Mouse (Mus musculus): Measurements from ENCODE around the gene Ranbp3. TPM values are rescaled to one million over a fixed set of nuclear protein-coding genes. Genes with fewer than 3 reads are reported as not detected.

Gene Ranbp3
- polyA plus RNA-seq, 2 experiments, result 34.2 to 42.9 TPM

DNA sequence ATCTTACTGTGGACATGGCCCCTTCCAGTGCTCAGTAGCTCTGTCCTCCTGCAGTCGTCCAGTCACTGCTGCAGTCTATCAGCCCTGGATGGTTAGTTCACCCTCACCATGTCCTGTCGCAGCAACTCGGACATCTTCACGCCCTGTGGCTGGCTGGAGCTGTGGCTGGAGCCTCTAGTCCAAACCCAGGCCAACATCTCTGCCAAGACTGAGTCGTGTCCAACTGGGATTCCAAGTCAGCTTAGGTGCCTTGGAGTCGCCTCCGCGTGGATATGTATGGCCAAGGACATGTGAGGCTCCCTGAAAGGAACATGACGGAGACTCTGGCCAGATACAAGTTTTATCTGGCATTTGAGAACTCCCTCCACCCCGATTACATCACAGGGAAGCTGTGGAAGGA is 65.1 kb downstream of the Ranbp3 start:
- WGBS (ENCODE audit: insufficient replicate concordance), result 63% methylated on average over 10 of the region's 10 CpGs
- no peaks in the 10 kb centered on the region for H3K4me1 ChIP-seq (replicated peaks; ENCODE audit: control insufficient read depth in 2 of 2, insufficient read depth in 2 of 2, low read length in 1 of 2)
- H3K36me3 ChIP-seq (replicated peaks; ENCODE audit: control insufficient read depth, insufficient read depth, low read depth), result no peaks in the 10 kb centered on the region
- H3K9me3 ChIP-seq (ENCODE audit: control insufficient read depth, low read length), result no peaks in the 10 kb centered on the region
- TF ChIP-seq CTCF (IDR thresholded peaks at IDR 0.05; ENCODE audit: low read depth), result no peak
- no peak for TF ChIP-seq EP300 (IDR thresholded peaks at IDR 0.05; ENCODE audit: low read depth)
- no peak overlapping the region for H3K4me2 ChIP-seq (ENCODE audit: low read depth)
- H3K9ac ChIP-seq (replicated peaks), result no peak overlapping the region
- no peak for ATAC-seq (ENCODE audit: insufficient read depth)
- DNase-seq (ENCODE audit: low read depth in 3 of 3, low spot score in 3 of 3), result no peak
- no peak overlapping the region for H3K27ac ChIP-seq
- H3K4me3 ChIP-seq (ENCODE audit: insufficient read depth in 1 of 2, low read depth in 2 of 2, low read length in 2 of 2), result no peak overlapping the region
- no peaks in the 10 kb centered on the region; the same call in 1 of the 2 replicates for H3K27me3 ChIP-seq (ENCODE audit: control insufficient read depth, insufficient read depth, low read length)

DNA sequence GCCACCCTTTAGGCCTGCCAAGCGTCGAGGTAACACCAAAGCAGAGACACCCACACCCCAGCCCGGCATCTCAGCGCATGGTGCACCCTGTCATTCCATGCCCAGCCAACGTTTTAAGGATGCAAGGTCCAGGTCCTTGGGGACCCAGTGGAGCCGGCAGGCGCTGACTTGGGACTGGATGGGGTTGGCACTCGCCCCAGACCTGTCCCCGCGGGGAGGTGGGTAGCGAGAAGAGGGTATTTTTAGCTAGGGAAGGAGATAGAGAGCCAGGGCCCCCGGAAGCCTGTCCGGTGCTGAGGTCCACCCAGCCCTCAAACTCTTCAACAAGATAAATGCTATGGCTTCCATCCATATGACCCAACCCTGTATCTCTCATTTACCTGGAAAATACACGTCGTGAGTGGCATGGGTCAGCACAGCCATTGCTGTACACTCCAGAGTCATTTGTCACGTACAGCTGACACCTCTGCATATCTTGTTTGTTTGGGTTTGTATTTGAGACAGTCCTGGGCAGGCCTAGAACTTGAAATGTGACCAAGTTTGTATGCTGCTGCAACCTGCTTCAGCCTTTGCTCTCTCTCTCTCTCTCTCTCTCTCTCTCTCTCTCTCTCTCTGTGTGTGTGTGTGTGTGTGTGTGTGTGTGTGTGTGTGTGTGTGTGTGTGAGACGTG is 67.2 kb downstream of the Ranbp3 start:
- ATAC-seq (ENCODE audit: insufficient read depth) (no peak), DNase-seq (ENCODE audit: low read depth in 3 of 3, low spot score in 3 of 3) (no peak)
- Histone ChIP-seq H3K4me2 (ENCODE audit: low read depth) (no peak overlapping the region), H3K36me3 (replicated peaks; ENCODE audit: control insufficient read depth, insufficient read depth, low read depth) (no peaks in the 10 kb centered on the region), H3K27ac (no peak overlapping the region), H3K9me3 (ENCODE audit: control insufficient read depth, low read length) (no peaks in the 10 kb centered on the region), H3K4me1 (replicated peaks; ENCODE audit: control insufficient read depth in 2 of 2, insufficient read depth in 2 of 2, low read length in 1 of 2) (no peaks in the 10 kb centered on the region), H3K4me3 (ENCODE audit: insufficient read depth in 1 of 2, low read depth in 2 of 2, low read length in 2 of 2) (no peak overlapping the region), H3K9ac (replicated peaks) (no peak overlapping the region), H3K27me3 (ENCODE audit: control insufficient read depth, insufficient read depth, low read length) (no peaks in the 10 kb centered on the region)
- TF ChIP-seq EP300 (IDR thresholded peaks at IDR 0.05; ENCODE audit: low read depth), result no peak
- TF ChIP-seq CTCF (IDR thresholded peaks at IDR 0.05; ENCODE audit: low read depth), result no peak
- 66% methylated on average over 17 of the region's 17 CpGs for WGBS (ENCODE audit: insufficient replicate concordance)

DNA sequence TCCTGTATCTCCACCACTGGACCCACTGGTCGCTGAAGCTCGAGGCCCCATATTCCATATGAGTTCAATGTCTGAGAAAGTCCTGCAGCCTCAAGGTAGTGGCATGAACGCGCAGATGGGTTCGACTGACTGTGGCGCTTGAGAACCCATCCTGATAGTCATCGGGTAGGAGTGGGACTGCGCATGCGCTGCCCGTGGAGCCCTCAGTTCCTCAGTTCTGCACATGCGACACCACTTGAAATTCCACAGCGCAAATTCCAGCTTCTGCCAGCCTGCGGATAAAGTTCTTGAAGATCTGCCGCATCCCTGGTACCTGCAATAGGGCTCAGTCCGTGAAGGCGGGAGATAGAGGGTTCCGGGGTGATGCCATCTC is 67.7 kb downstream of the Ranbp3 start:
- Histone ChIP-seq H3K36me3 (replicated peaks; ENCODE audit: control insufficient read depth, insufficient read depth, low read depth) (no peaks in the 10 kb centered on the region), H3K9me3 (ENCODE audit: control insufficient read depth, low read length) (no peaks in the 10 kb centered on the region), H3K4me1 (replicated peaks; ENCODE audit: control insufficient read depth in 2 of 2, insufficient read depth in 2 of 2, low read length in 1 of 2) (no peaks in the 10 kb centered on the region), H3K4me3 (ENCODE audit: insufficient read depth in 1 of 2, low read depth in 2 of 2, low read length in 2 of 2) (no peak overlapping the region), H3K4me2 (ENCODE audit: low read depth) (no peak overlapping the region), H3K9ac (replicated peaks) (no peak overlapping the region), H3K27me3 (ENCODE audit: control insufficient read depth, insufficient read depth, low read length) (no peaks in the 10 kb centered on the region), H3K27ac (no peak overlapping the region)
- ATAC-seq (ENCODE audit: insufficient read depth), result no peak
- WGBS (ENCODE audit: insufficient replicate concordance), result 69% methylated on average over 17 of the region's 17 CpGs
- no peak for TF ChIP-seq CTCF (IDR thresholded peaks at IDR 0.05; ENCODE audit: low read depth)
- no peak for TF ChIP-seq EP300 (IDR thresholded peaks at IDR 0.05; ENCODE audit: low read depth)
- DNase-seq (ENCODE audit: low read depth in 3 of 3, low spot score in 3 of 3), result no peak

DNA sequence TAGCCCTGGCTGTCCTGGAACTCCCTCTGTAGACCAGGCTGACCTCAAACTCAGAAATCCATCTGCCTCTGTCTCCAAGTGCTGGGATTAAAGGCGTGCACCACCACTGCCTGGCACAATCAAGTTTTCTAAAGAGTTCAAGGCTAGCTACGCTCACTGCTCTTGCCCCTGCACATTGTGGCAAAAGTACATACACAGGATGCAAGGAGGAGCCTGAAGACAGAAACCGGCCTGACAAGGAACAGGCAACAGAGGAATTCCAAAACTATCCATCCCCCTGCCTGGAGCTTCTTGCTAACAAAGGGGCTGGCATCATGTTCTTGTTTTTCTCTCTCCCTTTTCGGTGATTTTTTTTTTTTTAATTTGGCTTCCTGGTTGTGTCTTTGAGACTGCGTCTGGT is 71.1 kb downstream of the Ranbp3 start:
- H3K27me3 ChIP-seq (ENCODE audit: control insufficient read depth, insufficient read depth, low read length), result no peaks in the 10 kb centered on the region
- H3K4me1 ChIP-seq (replicated peaks; ENCODE audit: control insufficient read depth in 2 of 2, insufficient read depth in 2 of 2, low read length in 1 of 2), result no peaks in the 10 kb centered on the region
- H3K4me2 ChIP-seq (ENCODE audit: low read depth), result no peak overlapping the region
- no peak overlapping the region for H3K4me3 ChIP-seq (ENCODE audit: insufficient read depth in 1 of 2, low read depth in 2 of 2, low read length in 2 of 2)
- H3K27ac ChIP-seq, result no peak overlapping the region
- H3K9me3 ChIP-seq (ENCODE audit: control insufficient read depth, low read length), result no peaks in the 10 kb centered on the region
- ATAC-seq (ENCODE audit: insufficient read depth), result no peak
- H3K36me3 ChIP-seq (replicated peaks; ENCODE audit: control insufficient read depth, insufficient read depth, low read depth), result no peaks in the 10 kb centered on the region
- no peak for DNase-seq (ENCODE audit: low read depth in 3 of 3, low spot score in 3 of 3)
- WGBS (ENCODE audit: insufficient replicate concordance), result 44% methylated on average over 5 of the region's 5 CpGs
- TF ChIP-seq CTCF (IDR thresholded peaks at IDR 0.05; ENCODE audit: low read depth) (no peak), EP300 (IDR thresholded peaks at IDR 0.05; ENCODE audit: low read depth) (no peak)
- no peak overlapping the region for H3K9ac ChIP-seq (replicated peaks)

DNA sequence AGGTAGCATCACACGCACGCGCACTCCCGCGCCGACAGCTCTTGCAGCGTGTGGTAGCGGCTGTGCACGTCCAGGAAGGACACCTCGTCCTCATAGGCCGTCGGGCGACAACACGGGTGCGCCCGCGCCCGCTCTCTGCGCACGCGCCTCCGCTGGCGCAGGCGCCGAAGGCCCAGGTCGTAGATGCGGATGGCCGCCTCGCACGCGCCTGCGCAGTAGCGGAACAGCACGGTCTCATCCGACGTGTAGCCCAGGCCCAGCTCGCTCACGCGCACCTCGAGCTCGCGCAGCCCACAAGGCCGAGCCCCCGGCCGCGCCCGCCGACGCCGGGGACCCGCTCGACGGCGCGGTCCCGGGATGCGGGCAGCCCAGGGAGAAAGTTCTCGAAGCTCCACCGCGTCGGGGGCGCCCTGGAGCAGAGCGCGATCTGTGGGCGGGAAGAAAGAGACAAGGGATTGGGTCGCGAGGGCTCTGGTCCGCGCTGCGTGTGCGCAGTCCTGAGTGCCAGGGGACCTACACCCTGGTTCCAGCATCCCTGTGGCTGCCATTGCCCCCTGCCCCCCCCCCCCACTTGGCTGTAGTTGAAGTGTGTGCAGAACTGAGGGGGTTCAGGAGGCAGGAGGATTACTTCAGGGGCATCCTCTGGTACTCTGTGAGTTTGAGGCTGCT is 78.4 kb downstream of the Ranbp3 start:
- no peak for TF ChIP-seq EP300 (IDR thresholded peaks at IDR 0.05; ENCODE audit: low read depth)
- no peak for TF ChIP-seq CTCF (IDR thresholded peaks at IDR 0.05; ENCODE audit: low read depth)
- Histone ChIP-seq H3K36me3 (replicated peaks; ENCODE audit: control insufficient read depth, insufficient read depth, low read depth) (no peaks in the 10 kb centered on the region), H3K4me3 (ENCODE audit: insufficient read depth in 1 of 2, low read depth in 2 of 2, low read length in 2 of 2) (no peak overlapping the region), H3K9ac (replicated peaks) (no peak overlapping the region), H3K27me3 (ENCODE audit: control insufficient read depth, insufficient read depth, low read length) (peaks cover 58% of the 10 kb centered on the region), H3K4me1 (replicated peaks; ENCODE audit: control insufficient read depth in 2 of 2, insufficient read depth in 2 of 2, low read length in 1 of 2) (no peaks in the 10 kb centered on the region), H3K9me3 (ENCODE audit: control insufficient read depth, low read length) (no peaks in the 10 kb centered on the region), H3K4me2 (ENCODE audit: low read depth) (peak overlapping the region; percentile 39), H3K27ac (no peak overlapping the region)
- DNase-seq (ENCODE audit: low read depth in 3 of 3, low spot score in 3 of 3), result no peak
- peak; percentile 71 for ATAC-seq (ENCODE audit: insufficient read depth)
- WGBS (ENCODE audit: insufficient replicate concordance), result 26% methylated on average over 71 of the region's 71 CpGs

Data from liver, embryonic 14.5 days (tissue).